Mouse (Mus musculus) liver, adult 2 months (tissue): ENCODE measurements around the gene Pitx2. TPM values are rescaled to one million over a fixed set of nuclear protein-coding genes. Genes with fewer than 3 reads are reported as not detected.

Experiments
- DNase-seq: peaks from one replicate; pipeline ENCODE4 v3.0.0-alpha.2; 2011; ENCODE audit warnings: low read depth, low spot score; ENCODE audit errors: extremely low read depth
- H3K27ac ChIP-seq: fragments of 200-500 bp; replicated peaks from 2 replicates; pipeline ENCODE4 v1.5.1; 2012; ENCODE audit warnings: low read depth, mild to moderate bottlenecking, control low read depth, inconsistent platforms, low read length; ENCODE audit not compliant: insufficient read depth
- H3K27me3 ChIP-seq: fragments of 200-500 bp; 2 replicates; pipeline ENCODE4 v1.6.1; 2012; ENCODE audit warnings: mild to moderate bottlenecking, moderate library complexity, low read length, inconsistent platforms; ENCODE audit not compliant: control insufficient read depth, insufficient read depth
- H3K36me3 ChIP-seq: fragments of 200-500 bp; 2 replicates; pipeline ENCODE4 v1.6.1; 2012; ENCODE audit warnings: low read length, inconsistent platforms; ENCODE audit not compliant: control insufficient read depth, insufficient read depth
- H3K4me1 ChIP-seq: fragments of 200-500 bp; 2 replicates; pipeline ENCODE4 v1.6.1; 2011; ENCODE audit warnings: low read length; ENCODE audit not compliant: control insufficient read depth, insufficient read depth
- H3K4me3 ChIP-seq: fragments of 200-500 bp; 2 replicates; pipeline ENCODE4 v1.5.1; 2011; ENCODE audit warnings: low read depth, mild to moderate bottlenecking, control low read depth, low read length, moderate library complexity; ENCODE audit not compliant: insufficient read depth
- H3K79me2 ChIP-seq: fragments of 200-500 bp; 2 replicates; pipeline ENCODE4 v1.6.1; 2012; ENCODE audit warnings: inconsistent platforms, mild to moderate bottlenecking, low read length, moderate library complexity; ENCODE audit not compliant: control insufficient read depth, insufficient read depth
- H3K9ac ChIP-seq: fragments of 200-500 bp; 2 replicates; pipeline ENCODE4 v1.6.1; 2012; ENCODE audit warnings: low read depth, mild to moderate bottlenecking, control low read depth, inconsistent platforms, low read length
- CTCF ChIP-seq: fragments of 200-500 bp; IDR thresholded peaks from 2 replicates; pipeline ENCODE4 v1.5.1; 2011; ENCODE audit warnings: low read depth, low read length, control low read depth
- POLR2A ChIP-seq: fragments of 200-500 bp; IDR thresholded peaks from 2 replicates; pipeline ENCODE4 v1.6.1; 2011; ENCODE audit warnings: low read length, control low read depth; ENCODE audit not compliant: insufficient read depth; ENCODE audit errors: extremely low read depth
- whole genome bisulfite sequencing: fragments of 180-500 bp; shearing (Covaris S2); methylation state at CpG from one replicate; pipeline ENCODE4 v1.1.7; 2018; 5-methylcytosine and 5-hydroxymethylcytosine counted together
- polyA plus RNA-seq: library from polyadenylated mRNA; depleted of rRNA; stranded (reverse); fragments of >200 nt; gene quantifications from 2 replicates; pipeline ENCODE4 v1.2.3, GENCODE M21; 2012; rRNA removed
- total RNA-seq: library from RNA; depleted of rRNA; stranded (reverse); fragments of >200 nt; gene quantifications from 2 replicates; pipeline ENCODE4 v1.2.3, GENCODE M21; 2014; rRNA removed

The Pitx2 gene
- total RNA-seq (0.18 TPM in 1 of 2 replicates, not detected in the other), polyA plus RNA-seq (not detected in 2 replicates)

GRCm38 (mm10) chr3:129199609-129200500 is at the start of gene Pitx2:
Pitx2 (plus strand) TSS chr3:129199878.
- H3K36me3 ChIP-seq, result no peaks in the 10 kb centered on the region
- H3K4me3 ChIP-seq, result no peak within 1 kb of the TSS

GRCm38 (mm10) chr3:129150001-129150400 is 49.7 kb upstream of the Pitx2 start:
- no peak for DNase-seq
- no peak overlapping the region for H3K9ac ChIP-seq
- H3K27me3 ChIP-seq, result 0 out of 2 replicates have a peak, but pooled peaks cover 3% of the 10 kb centered on the region
- no peaks in the 10 kb centered on the region for H3K4me1 ChIP-seq
- H3K4me3 ChIP-seq, result no peak overlapping the region
- no peaks in the 10 kb centered on the region for H3K36me3 ChIP-seq
- TF ChIP-seq CTCF, result no peak
- no peak for TF ChIP-seq POLR2A
- WGBS, result 72% methylated on average over 2 of the region's 2 CpGs
- no peaks in the 10 kb centered on the region for H3K79me2 ChIP-seq
- no peak overlapping the region for H3K27ac ChIP-seq

More at GRCm38 (mm10) chr3:129199609-129200500, at the start of gene Pitx2:
- Histone ChIP-seq H3K9ac (no peak within 1 kb of the TSS), H3K4me1 (no peaks in the 10 kb centered on the region), H3K79me2 (no peaks in the 10 kb centered on the region), H3K27ac (no peak within 1 kb of the TSS), H3K27me3 (peaks cover 42% of the 10 kb centered on the region)
- TF ChIP-seq POLR2A (no peak), CTCF (no peak)
- WGBS, result 3% methylated on average over 57 of the region's 60 CpGs
- no peak for DNase-seq

DNA sequence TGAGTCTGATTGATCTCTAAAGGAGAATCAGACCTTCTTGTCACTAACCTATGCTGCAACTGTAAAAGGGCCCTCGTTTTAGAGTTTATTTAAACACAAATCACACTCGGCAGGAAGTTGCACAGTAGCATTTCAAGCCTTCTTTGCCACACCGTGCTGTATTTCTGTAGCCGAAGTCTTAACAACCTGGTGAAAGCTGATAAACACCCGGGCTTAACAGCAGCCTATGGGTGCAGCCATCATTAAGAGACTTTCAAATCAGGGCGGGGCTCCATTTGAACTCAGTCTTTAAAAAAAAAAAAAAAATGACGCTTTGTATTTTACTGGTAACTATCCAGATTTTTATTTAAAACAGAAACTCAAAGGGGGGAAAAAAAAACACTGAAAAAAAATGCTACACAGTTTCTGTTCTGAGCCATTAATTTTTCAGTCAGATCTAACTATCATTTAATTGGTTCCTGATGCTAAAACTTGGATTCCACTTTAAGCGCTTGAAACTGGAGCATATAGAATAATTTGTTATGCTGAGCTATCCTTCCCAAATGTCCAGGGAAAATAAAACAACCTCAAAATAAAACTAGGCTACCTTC is 48.5 kb upstream of the Pitx2 start:
- Histone ChIP-seq H3K27ac (no peak overlapping the region), H3K36me3 (no peaks in the 10 kb centered on the region), H3K27me3 (0 out of 2 replicates have a peak, but pooled peaks cover 3% of the 10 kb centered on the region), H3K79me2 (no peaks in the 10 kb centered on the region), H3K4me1 (no peaks in the 10 kb centered on the region), H3K9ac (no peak overlapping the region), H3K4me3 (no peak overlapping the region)
- TF ChIP-seq POLR2A, result no peak
- TF ChIP-seq CTCF, result no peak
- DNase-seq, result no peak
- WGBS, result 63% methylated on average over 8 of the region's 8 CpGs

DNA sequence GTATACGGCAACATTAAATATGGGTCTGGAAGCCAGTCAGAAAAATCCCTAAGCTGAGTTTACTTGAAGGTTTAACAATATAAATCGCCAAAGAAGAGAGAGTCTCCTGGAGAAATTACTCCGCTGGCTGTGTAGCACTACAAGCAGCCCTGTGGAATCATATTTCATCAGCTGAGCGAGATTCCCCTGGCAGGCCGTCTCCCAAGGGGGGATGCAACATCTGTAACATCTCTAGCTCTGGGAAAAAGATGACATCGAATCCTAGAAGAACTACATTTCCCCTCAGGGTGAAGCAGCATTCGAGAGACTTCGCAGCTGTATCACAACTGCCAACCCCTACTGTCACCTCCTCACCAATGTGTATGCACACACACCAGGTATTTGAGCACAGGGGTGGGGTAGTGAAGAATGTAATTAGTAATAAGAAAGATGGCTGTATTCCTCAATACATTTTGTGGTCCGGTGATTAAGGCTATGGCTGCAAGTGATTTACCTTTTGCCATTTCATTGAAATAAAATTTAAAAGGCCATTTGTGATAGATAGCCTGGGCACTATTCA is 40.8 kb upstream of the Pitx2 start:
- Histone ChIP-seq H3K4me3 (no peak overlapping the region), H3K27me3 (peaks cover 4% of the 10 kb centered on the region; the same call in 1 of the 2 replicates), H3K4me1 (no peaks in the 10 kb centered on the region), H3K36me3 (no peaks in the 10 kb centered on the region), H3K79me2 (no peaks in the 10 kb centered on the region), H3K27ac (no peak overlapping the region), H3K9ac (no peak overlapping the region)
- TF ChIP-seq CTCF, result no peak
- TF ChIP-seq POLR2A, result no peak
- DNase-seq, result no peak
- 64% methylated on average over 9 of the region's 9 CpGs for WGBS

- Histone ChIP-seq H3K4me1 (no peaks in the 10 kb centered on the region), H3K36me3 (no peaks in the 10 kb centered on the region), H3K4me3 (no peak overlapping the region), H3K27me3 (peaks cover 4% of the 10 kb centered on the region; the same call in 1 of the 2 replicates), H3K79me2 (no peaks in the 10 kb centered on the region), H3K9ac (no peak overlapping the region), H3K27ac (no peak overlapping the region)
- no peak for TF ChIP-seq POLR2A
- TF ChIP-seq CTCF, result no peak
- WGBS, result 73% methylated on average over 11 of the region's 11 CpGs
- DNase-seq, result no peak
Measured at GRCm38 (mm10) chr3:129161333-129162035, 38.2 kb upstream of the Pitx2 start.
